Mouse (Mus musculus) spleen, adult 18-20 months (tissue): Measurements from ENCODE around the gene Gm21244.
"Not testable (repeated sequence)": the region's sequence is repeated elsewhere in the genome, so short reads cannot be mapped to it uniquely, and the experiment has no call there.

ENCODE experiments used
- DNase-seq, 2 experiments: peaks; one replicate each; pipeline ENCODE4 v3.0.0; 2022; ENCODE audit warnings: mixed read lengths in 2 of 2

Gm21244 gene

GRCm38 (mm10) chrY:7169193-7169592, at the start of gene Gm21244:
Gm21244 (minus strand) TSS chrY:7169293.
- not testable (repeated sequence) for DNase-seq
